Mouse (Mus musculus): ENCODE data around the gene Rps19. TPM values are rescaled to one million over a fixed set of nuclear protein-coding genes. Genes with fewer than 3 reads are reported as not detected.
A peak's percentile ranks its signal among the peaks of the same experiment; 100 is the strongest.

The Rps19 gene
- polyA plus RNA-seq, 1 experiment = 2,100 TPM

DNA sequence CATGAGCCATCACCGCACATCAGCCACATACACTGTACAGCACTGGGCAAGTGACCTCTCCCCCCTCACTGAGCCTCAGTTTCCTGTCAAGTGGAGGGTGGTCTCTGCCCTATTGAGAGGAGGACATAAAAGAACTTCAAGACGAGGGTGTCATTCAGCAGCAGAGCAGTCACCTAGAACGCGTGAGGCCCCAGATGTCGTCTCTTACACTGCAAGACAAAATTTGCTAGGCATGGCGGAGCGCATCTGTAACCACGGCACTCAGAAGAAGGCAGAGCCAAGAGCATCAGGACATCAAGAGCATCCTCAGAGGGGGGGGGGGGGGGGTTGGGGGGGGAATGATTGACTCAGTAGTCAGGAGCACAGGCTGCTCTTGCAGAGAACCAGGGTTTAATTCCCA, 12.1 kb downstream of the Rps19 start:
- no peak overlapping the region for H3K9ac ChIP-seq (ENCODE audit: low read depth, poor library complexity, severe bottlenecking)
- no peaks in the 10 kb centered on the region for H3K27me3 ChIP-seq (ENCODE audit: control insufficient read depth, insufficient read depth, low read length, poor library complexity, severe bottlenecking)
- no peaks in the 10 kb centered on the region for H3K4me1 ChIP-seq (ENCODE audit: control insufficient read depth, insufficient read depth, low read length)
- H3K9me3 ChIP-seq (replicated peaks; ENCODE audit: control insufficient read depth, insufficient read depth, low read length, poor library complexity, severe bottlenecking) = no peaks in the 10 kb centered on the region
- TF ChIP-seq CTCF (IDR thresholded peaks at IDR 0.05; ENCODE audit: low read depth, low read length) (no peak), EP300 (IDR thresholded peaks at IDR 0.05; ENCODE audit: insufficient read depth, low read depth, low read length) (no peak), POLR2A (IDR thresholded peaks at IDR 0.05; ENCODE audit: insufficient read depth, low read length) (no peak)
- H3K4me3 ChIP-seq (ENCODE audit: low read depth, low read length) = no peak overlapping the region
- no peaks in the 10 kb centered on the region for H3K36me3 ChIP-seq (ENCODE audit: control insufficient read depth, insufficient read depth, low read length, poor library complexity, severe bottlenecking)
- no peak overlapping the region for H3K27ac ChIP-seq (ENCODE audit: insufficient read depth, low read length)

DNA sequence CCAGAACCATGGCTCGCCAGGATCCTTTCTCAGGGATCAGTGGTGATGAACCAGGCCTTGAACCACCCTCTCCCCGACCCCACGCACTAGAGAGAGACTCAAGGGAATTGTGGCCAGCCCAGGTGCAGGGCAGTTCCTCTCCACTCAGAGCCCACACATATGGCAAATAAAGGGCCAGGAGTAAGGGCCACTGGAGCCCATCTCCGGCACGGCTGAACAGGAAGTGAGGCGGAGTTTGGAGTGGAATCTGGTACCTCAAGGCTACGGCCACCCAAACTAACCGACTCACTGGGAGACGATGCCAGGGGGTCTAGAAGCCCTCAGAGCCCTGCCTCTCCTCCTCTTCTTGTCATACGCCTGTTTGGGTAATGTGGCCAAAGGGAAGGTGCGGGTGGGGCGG, 13.1 kb downstream of the Rps19 start, which contains the start of gene Cd79a:
Gene Cd79a, plus strand, starts transcription at position 158 of the 400 bp plus-strand sequence.
- H3K4me3 ChIP-seq (ENCODE audit: low read depth, low read length) = peak within 1 kb of the TSS; percentile 11
- TF ChIP-seq CTCF (IDR thresholded peaks at IDR 0.05; ENCODE audit: low read depth, low read length) = no peak
- TF ChIP-seq POLR2A (IDR thresholded peaks at IDR 0.05; ENCODE audit: insufficient read depth, low read length) = no peak
- no peak for TF ChIP-seq EP300 (IDR thresholded peaks at IDR 0.05; ENCODE audit: insufficient read depth, low read depth, low read length)

DNA sequence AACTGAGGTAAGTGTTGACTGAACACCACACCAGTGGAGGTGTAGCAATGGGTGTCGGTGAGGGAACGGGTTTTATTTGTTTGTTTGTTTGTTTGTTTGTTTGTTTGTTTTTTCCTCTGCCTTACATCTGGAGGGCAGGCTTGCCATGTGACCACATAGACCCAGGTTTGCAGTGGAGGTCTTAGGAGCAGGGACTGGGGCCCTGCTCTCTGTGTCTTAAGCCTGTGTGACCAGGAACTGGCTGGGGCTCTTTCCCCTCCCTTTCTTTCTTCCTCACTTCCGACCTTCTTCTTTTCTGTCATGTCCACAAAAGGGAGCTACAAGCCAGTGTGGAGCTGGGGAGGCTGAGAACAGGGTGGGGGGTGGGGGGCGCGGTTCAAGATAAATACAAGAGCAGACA, 13.8 kb downstream of the Rps19 start:
- Histone ChIP-seq H3K27me3 (ENCODE audit: control insufficient read depth, insufficient read depth, low read length, poor library complexity, severe bottlenecking) (no peaks in the 10 kb centered on the region), H3K36me3 (ENCODE audit: control insufficient read depth, insufficient read depth, low read length, poor library complexity, severe bottlenecking) (no peaks in the 10 kb centered on the region), H3K9me3 (replicated peaks; ENCODE audit: control insufficient read depth, insufficient read depth, low read length, poor library complexity, severe bottlenecking) (no peaks in the 10 kb centered on the region), H3K4me1 (ENCODE audit: control insufficient read depth, insufficient read depth, low read length) (peaks cover 3% of the 10 kb centered on the region), H3K4me3 (ENCODE audit: low read depth, low read length) (no peak overlapping the region), H3K27ac (ENCODE audit: insufficient read depth, low read length) (no peak overlapping the region), H3K9ac (ENCODE audit: low read depth, poor library complexity, severe bottlenecking) (no peak overlapping the region)
- no peak for TF ChIP-seq POLR2A (IDR thresholded peaks at IDR 0.05; ENCODE audit: insufficient read depth, low read length)
- TF ChIP-seq CTCF (IDR thresholded peaks at IDR 0.05; ENCODE audit: low read depth, low read length) = no peak
- TF ChIP-seq EP300 (IDR thresholded peaks at IDR 0.05; ENCODE audit: insufficient read depth, low read depth, low read length) = no peak

More for the DNA sequence above, 13.1 kb downstream of the Rps19 start, which contains the start of gene Cd79a:
- Histone ChIP-seq H3K27me3 (ENCODE audit: control insufficient read depth, insufficient read depth, low read length, poor library complexity, severe bottlenecking) (no peaks in the 10 kb centered on the region), H3K36me3 (ENCODE audit: control insufficient read depth, insufficient read depth, low read length, poor library complexity, severe bottlenecking) (no peaks in the 10 kb centered on the region), H3K4me1 (ENCODE audit: control insufficient read depth, insufficient read depth, low read length) (no peaks in the 10 kb centered on the region), H3K9ac (ENCODE audit: low read depth, poor library complexity, severe bottlenecking) (peak within 1 kb of the TSS; percentile 15; the same call in 1 of the 2 replicates), H3K9me3 (replicated peaks; ENCODE audit: control insufficient read depth, insufficient read depth, low read length, poor library complexity, severe bottlenecking) (no peaks in the 10 kb centered on the region), H3K27ac (ENCODE audit: insufficient read depth, low read length) (no peak within 1 kb of the TSS)

DNA sequence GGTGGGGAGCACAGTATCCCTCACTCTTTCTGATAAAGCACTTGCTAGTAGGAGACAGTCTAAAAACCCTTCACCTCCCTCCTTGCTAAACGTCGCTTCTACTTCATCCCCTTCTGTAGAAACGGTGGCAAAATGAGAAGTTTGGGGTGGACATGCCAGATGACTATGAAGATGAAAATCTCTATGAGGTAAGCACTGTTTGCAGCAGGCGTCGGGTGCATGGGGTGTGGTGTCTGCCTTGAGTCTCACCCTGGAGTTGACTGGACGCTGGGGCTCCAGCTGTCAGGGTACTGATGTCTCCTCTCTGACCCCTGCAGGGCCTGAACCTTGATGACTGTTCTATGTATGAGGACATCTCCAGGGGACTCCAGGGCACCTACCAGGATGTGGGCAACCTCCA, 16.9 kb downstream of the Rps19 start:
- Histone ChIP-seq H3K36me3 (ENCODE audit: control insufficient read depth, insufficient read depth, low read length, poor library complexity, severe bottlenecking) (no peaks in the 10 kb centered on the region), H3K9me3 (replicated peaks; ENCODE audit: control insufficient read depth, insufficient read depth, low read length, poor library complexity, severe bottlenecking) (no peaks in the 10 kb centered on the region), H3K4me3 (ENCODE audit: low read depth, low read length) (no peak overlapping the region), H3K9ac (ENCODE audit: low read depth, poor library complexity, severe bottlenecking) (no peak overlapping the region), H3K4me1 (ENCODE audit: control insufficient read depth, insufficient read depth, low read length) (peaks cover 3% of the 10 kb centered on the region), H3K27ac (ENCODE audit: insufficient read depth, low read length) (no peak overlapping the region), H3K27me3 (ENCODE audit: control insufficient read depth, insufficient read depth, low read length, poor library complexity, severe bottlenecking) (no peaks in the 10 kb centered on the region)
- TF ChIP-seq POLR2A (IDR thresholded peaks at IDR 0.05; ENCODE audit: insufficient read depth, low read length) (no peak), EP300 (IDR thresholded peaks at IDR 0.05; ENCODE audit: insufficient read depth, low read depth, low read length) (no peak), CTCF (IDR thresholded peaks at IDR 0.05; ENCODE audit: low read depth, low read length) (no peak)

DNA sequence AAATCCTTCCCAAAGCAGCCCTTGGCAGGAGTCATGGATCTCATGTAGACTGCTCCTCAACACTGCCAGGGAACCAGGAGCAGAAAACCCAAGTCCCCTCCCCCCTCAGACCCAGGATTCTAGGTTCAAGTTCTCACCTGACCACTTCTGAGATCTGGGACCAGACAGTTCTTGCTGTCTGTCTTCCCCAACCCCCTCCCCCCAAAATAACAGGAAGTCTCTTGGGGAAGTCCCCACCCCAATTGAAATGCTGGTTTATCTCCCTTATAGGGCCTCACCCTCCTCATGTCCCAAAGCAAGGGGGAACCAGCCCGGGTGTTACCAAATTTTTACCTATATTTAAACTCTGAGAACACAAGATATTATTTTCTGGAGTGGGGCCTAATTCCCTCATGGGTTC, 17.7 kb downstream of the Rps19 start:
- H3K4me1 ChIP-seq (ENCODE audit: control insufficient read depth, insufficient read depth, low read length) = peaks cover 3% of the 10 kb centered on the region

DNA sequence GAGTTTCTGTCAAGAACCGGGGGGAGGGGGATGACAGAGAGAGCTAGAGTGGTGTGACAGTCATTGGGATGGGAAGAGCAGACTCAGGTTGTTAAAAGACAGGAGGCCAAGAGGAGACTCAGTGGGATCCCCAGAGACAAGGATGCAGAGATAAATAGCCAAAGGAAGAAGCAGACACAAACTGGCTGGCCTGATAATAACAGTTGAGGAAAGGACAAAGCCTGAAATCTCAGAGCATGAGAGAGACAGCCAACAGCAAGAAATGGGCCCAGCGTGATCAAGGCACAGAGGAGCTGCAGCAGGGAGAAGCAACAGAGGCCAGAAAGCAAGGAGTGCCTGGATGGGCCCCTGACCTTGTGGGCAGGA, 18.1 kb downstream of the Rps19 start:
- Histone ChIP-seq H3K4me1 (ENCODE audit: control insufficient read depth, insufficient read depth, low read length) (peaks cover 3% of the 10 kb centered on the region), H3K9me3 (replicated peaks; ENCODE audit: control insufficient read depth, insufficient read depth, low read length, poor library complexity, severe bottlenecking) (no peaks in the 10 kb centered on the region), H3K36me3 (ENCODE audit: control insufficient read depth, insufficient read depth, low read length, poor library complexity, severe bottlenecking) (no peaks in the 10 kb centered on the region), H3K9ac (ENCODE audit: low read depth, poor library complexity, severe bottlenecking) (peak overlapping the region; percentile 77), H3K4me3 (ENCODE audit: low read depth, low read length) (peak overlapping the region; percentile 62), H3K27me3 (ENCODE audit: control insufficient read depth, insufficient read depth, low read length, poor library complexity, severe bottlenecking) (no peaks in the 10 kb centered on the region), H3K27ac (ENCODE audit: insufficient read depth, low read length) (peak overlapping the region; percentile 12)
- TF ChIP-seq CTCF (IDR thresholded peaks at IDR 0.05; ENCODE audit: low read depth, low read length) (no peak), POLR2A (IDR thresholded peaks at IDR 0.05; ENCODE audit: insufficient read depth, low read length) (no peak), EP300 (IDR thresholded peaks at IDR 0.05; ENCODE audit: insufficient read depth, low read depth, low read length) (no peak)

More for the DNA sequence above, 17.7 kb downstream of the Rps19 start:
- H3K9me3 ChIP-seq (replicated peaks; ENCODE audit: control insufficient read depth, insufficient read depth, low read length, poor library complexity, severe bottlenecking) = no peaks in the 10 kb centered on the region
- no peak overlapping the region for H3K27ac ChIP-seq (ENCODE audit: insufficient read depth, low read length)
- no peaks in the 10 kb centered on the region for H3K27me3 ChIP-seq (ENCODE audit: control insufficient read depth, insufficient read depth, low read length, poor library complexity, severe bottlenecking)
- no peak for TF ChIP-seq CTCF (IDR thresholded peaks at IDR 0.05; ENCODE audit: low read depth, low read length)
- TF ChIP-seq POLR2A (IDR thresholded peaks at IDR 0.05; ENCODE audit: insufficient read depth, low read length) = no peak
- TF ChIP-seq EP300 (IDR thresholded peaks at IDR 0.05; ENCODE audit: insufficient read depth, low read depth, low read length) = no peak
- H3K4me3 ChIP-seq (ENCODE audit: low read depth, low read length) = no peak overlapping the region
- H3K36me3 ChIP-seq (ENCODE audit: control insufficient read depth, insufficient read depth, low read length, poor library complexity, severe bottlenecking) = no peaks in the 10 kb centered on the region
- peak overlapping the region; percentile 77; the same call in 1 of the 2 replicates for H3K9ac ChIP-seq (ENCODE audit: low read depth, poor library complexity, severe bottlenecking)

Measured in ES-Bruce4 (cell line).